20 mouse cellular contexts compared by ENCODE assay signal in genomic region chr1:19868478-19868877, GRCm38 (mm10).
DNase-seq lines count a peak whose midpoint lies in the region; ATAC-seq and TF ChIP-seq lines count a peak whose summit lies in the region.
"Had no signal": no experiment of that assay in that cellular context is flagged by ENCODE, and none has a peak within 500 bp of the region (broad histone marks: within the 10 kb centered on the region; RNA-seq: fewer than 3 reads in every experiment).

No protein-coding gene starts in this region.

- H3K36me3 ChIP-seq in forebrain, embryonic 12.5 days (replicated peaks): no peaks in the 10 kb centered on the region
- no peaks in the 10 kb centered on the region for H3K36me3 ChIP-seq in forebrain, postnatal 0 days (ENCODE audit: insufficient read depth)
- no peaks in the 10 kb centered on the region for H3K36me3 ChIP-seq in forebrain, embryonic 13.5 days (ENCODE audit: poor library complexity, severe bottlenecking)
- H3K36me3 ChIP-seq in forebrain, embryonic 15.5 days: no peaks in the 10 kb centered on the region
- H3K36me3 ChIP-seq: embryonic facial prominence, embryonic 13.5 days; embryonic facial prominence, embryonic 15.5 days had no signal

- H3K9me3 ChIP-seq in forebrain, embryonic 12.5 days: no peaks in the 10 kb centered on the region
- no peaks in the 10 kb centered on the region for H3K9me3 ChIP-seq in forebrain, postnatal 0 days (ENCODE audit: low read length)
- no peaks in the 10 kb centered on the region for H3K9me3 ChIP-seq in forebrain, embryonic 13.5 days (replicated peaks)
- no peaks in the 10 kb centered on the region for H3K9me3 ChIP-seq in forebrain, embryonic 15.5 days
- H3K9me3 ChIP-seq: embryonic facial prominence, embryonic 13.5 days; embryonic facial prominence, embryonic 15.5 days had no signal

- no peak overlapping the region for H3K27ac ChIP-seq in forebrain, embryonic 12.5 days
- no peak overlapping the region for H3K27ac ChIP-seq in forebrain, postnatal 0 days (ENCODE audit: low read depth, low read length)
- no peak overlapping the region for H3K27ac ChIP-seq in forebrain, embryonic 13.5 days
- H3K27ac ChIP-seq in forebrain, embryonic 15.5 days (replicated peaks): no peak overlapping the region
- H3K27ac ChIP-seq: embryonic facial prominence, embryonic 13.5 days; embryonic facial prominence, embryonic 15.5 days had no signal

- H3K4me2 ChIP-seq in forebrain, embryonic 12.5 days: no peak overlapping the region
- no peak overlapping the region for H3K4me2 ChIP-seq in forebrain, postnatal 0 days (ENCODE audit: low read depth)
- no peak overlapping the region for H3K4me2 ChIP-seq in forebrain, embryonic 13.5 days
- H3K4me2 ChIP-seq in forebrain, embryonic 15.5 days (replicated peaks): no peak overlapping the region
- H3K4me2 ChIP-seq: embryonic facial prominence, embryonic 13.5 days; embryonic facial prominence, embryonic 15.5 days had no signal

- no peak overlapping the region for H3K4me3 ChIP-seq in forebrain, embryonic 12.5 days (replicated peaks)
- H3K4me3 ChIP-seq in forebrain, postnatal 0 days (ENCODE audit: low read depth, low read length): no peak overlapping the region
- H3K4me3 ChIP-seq in forebrain, embryonic 13.5 days: no peak overlapping the region
- no peak overlapping the region for H3K4me3 ChIP-seq in forebrain, embryonic 15.5 days
- H3K4me3 ChIP-seq: embryonic facial prominence, embryonic 13.5 days; embryonic facial prominence, embryonic 15.5 days; erythroblast, embryonic 14.5 days had no signal

- TF ChIP-seq CTCF in forebrain, postnatal 0 days (IDR thresholded peaks at IDR 0.05; ENCODE audit: low read depth): no peak
- no peak for TF ChIP-seq CTCF in brain, embryonic 14.5 days (IDR thresholded peaks at IDR 0.05; ENCODE audit: borderline replicate concordance, extremely low read depth, insufficient read depth, insufficient read length)

- H3K4me1 ChIP-seq in forebrain, embryonic 12.5 days: no peaks in the 10 kb centered on the region; the same call in 1 of the 2 replicates
- H3K4me1 ChIP-seq in forebrain, postnatal 0 days (ENCODE audit: insufficient read depth): no peaks in the 10 kb centered on the region
- H3K4me1 ChIP-seq in forebrain, embryonic 13.5 days: no peaks in the 10 kb centered on the region
- H3K4me1 ChIP-seq in forebrain, embryonic 15.5 days: 0 out of 2 replicates have a peak, but pooled peaks cover 2% of the 10 kb centered on the region
- H3K4me1 ChIP-seq: embryonic facial prominence, embryonic 13.5 days; embryonic facial prominence, embryonic 15.5 days had no signal

- peak; percentile 53; the same call in 1 of the 2 replicates for ATAC-seq in forebrain, embryonic 12.5 days (ENCODE audit: low FRiP score)
- no peak for ATAC-seq in forebrain, postnatal 0 days
- peak; percentile 89 for ATAC-seq in forebrain, embryonic 13.5 days
- ATAC-seq in forebrain, embryonic 15.5 days (replicated peaks): peak; percentile 66
- ATAC-seq in megakaryocyte-erythroid progenitor cell, adult 5-6 weeks (replicated peaks; ENCODE audit: low FRiP score, low TSS enrichment, poor library complexity, severe bottlenecking): no peak

- WGBS in forebrain, embryonic 12.5 days: 28% methylated on average over 12 of the region's 12 CpGs
- WGBS in forebrain, postnatal 0 days: 20% methylated on average over 12 of the region's 12 CpGs
- 20% methylated on average over 12 of the region's 12 CpGs for whole genome bisulfite sequencing in forebrain, embryonic 13.5 days
- 12% methylated on average over 12 of the region's 12 CpGs for WGBS in forebrain, embryonic 15.5 days

- H3K27me3 ChIP-seq in forebrain, embryonic 12.5 days: peaks cover 24% of the 10 kb centered on the region
- H3K27me3 ChIP-seq in forebrain, postnatal 0 days (ENCODE audit: insufficient read depth, low read length): 0 out of 2 replicates have a peak, but pooled peaks cover 2% of the 10 kb centered on the region
- H3K27me3 ChIP-seq in forebrain, embryonic 13.5 days: peaks cover 36% of the 10 kb centered on the region
- H3K27me3 ChIP-seq in forebrain, embryonic 15.5 days: peaks cover 29% of the 10 kb centered on the region
- H3K27me3 ChIP-seq: embryonic facial prominence, embryonic 13.5 days; embryonic facial prominence, embryonic 15.5 days had no signal

- no peak for TF ChIP-seq POLR2A in brain, embryonic 14.5 days (IDR thresholded peaks at IDR 0.05; ENCODE audit: borderline replicate concordance, extremely low read depth, insufficient read depth, insufficient read length, poor library complexity, severe bottlenecking)

- DNase-seq in forebrain, postnatal 0 days: no peak
- peak; percentile 82 for DNase-seq in brain, embryonic 14.5 days (ENCODE audit: low read depth)
- no peak for DNase-seq in right cerebral cortex, postnatal 10 days (ENCODE audit: low spot score in 2 of 2)
- DNase-seq in embryo, embryonic 10 days (ENCODE audit: low spot score): no peak
- DNase-seq: adrenal gland, adult 2 months; adrenal gland, postnatal 10 days; adrenal gland, postnatal 25 days; cerebellum, adult 11-12 months; cerebellum, adult 2 months; cerebellum, adult 9-10 months; cerebellum, postnatal 10 days; cerebellum, postnatal 25 days; embryo, embryonic 11 days had no signal

- H3K9ac ChIP-seq in forebrain, embryonic 12.5 days: no peak overlapping the region
- H3K9ac ChIP-seq in forebrain, postnatal 0 days: no peak overlapping the region
- no peak overlapping the region for H3K9ac ChIP-seq in forebrain, embryonic 13.5 days
- no peak overlapping the region for H3K9ac ChIP-seq in forebrain, embryonic 15.5 days (replicated peaks)
- H3K9ac ChIP-seq: embryonic facial prominence, embryonic 13.5 days; embryonic facial prominence, embryonic 15.5 days had no signal

Comparison
In these comparisons a context has a peak if more than half of its experiments do, and no peak if none do; other contexts are left out.
1. ATAC-seq: peak in forebrain, embryonic 12.5 days (single experiment), forebrain, embryonic 13.5 days (single experiment) and forebrain, embryonic 15.5 days (single experiment); none in forebrain, postnatal 0 days (single experiment) and megakaryocyte-erythroid progenitor cell, adult 5-6 weeks (single experiment).